Mouse (Mus musculus) neutrophil, adult 65 days (primary cell): Measurements from ENCODE around the gene Bod1l. TPM values are rescaled to one million over a fixed set of nuclear protein-coding genes. Genes with fewer than 3 reads are reported as not detected.

Experiments used
- total RNA-seq: library from RNA; stranded (reverse); gene quantifications from 2 replicates; pipeline ENCODE4 v1.2.4, GENCODE M21; 2023

The Bod1l gene
- 19.5 and 24.5 TPM in 2 replicates for total RNA-seq

DNA sequence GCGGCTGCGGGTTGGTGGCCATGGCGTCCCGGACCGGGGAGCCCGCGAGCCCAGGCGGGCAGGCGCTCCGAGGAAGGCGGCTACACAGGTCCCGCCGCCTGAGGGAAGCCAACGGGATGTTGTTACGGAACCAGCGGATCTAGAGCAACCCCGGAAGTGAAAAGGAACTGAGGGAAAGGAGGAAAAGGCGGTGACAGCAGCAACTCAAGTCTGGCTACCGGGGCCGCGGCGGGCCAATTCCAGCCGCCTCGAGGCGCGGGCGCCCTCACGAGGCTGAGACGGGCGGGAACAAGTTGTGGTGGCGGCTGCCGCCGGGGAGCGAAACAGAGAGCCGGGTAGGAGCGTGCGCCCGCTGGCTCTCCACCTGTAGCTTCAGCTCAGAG, at the start of gene Bod1l:
Gene Bod1l, minus strand, starts transcription at position 169 of the 383 bp plus-strand sequence.

DNA sequence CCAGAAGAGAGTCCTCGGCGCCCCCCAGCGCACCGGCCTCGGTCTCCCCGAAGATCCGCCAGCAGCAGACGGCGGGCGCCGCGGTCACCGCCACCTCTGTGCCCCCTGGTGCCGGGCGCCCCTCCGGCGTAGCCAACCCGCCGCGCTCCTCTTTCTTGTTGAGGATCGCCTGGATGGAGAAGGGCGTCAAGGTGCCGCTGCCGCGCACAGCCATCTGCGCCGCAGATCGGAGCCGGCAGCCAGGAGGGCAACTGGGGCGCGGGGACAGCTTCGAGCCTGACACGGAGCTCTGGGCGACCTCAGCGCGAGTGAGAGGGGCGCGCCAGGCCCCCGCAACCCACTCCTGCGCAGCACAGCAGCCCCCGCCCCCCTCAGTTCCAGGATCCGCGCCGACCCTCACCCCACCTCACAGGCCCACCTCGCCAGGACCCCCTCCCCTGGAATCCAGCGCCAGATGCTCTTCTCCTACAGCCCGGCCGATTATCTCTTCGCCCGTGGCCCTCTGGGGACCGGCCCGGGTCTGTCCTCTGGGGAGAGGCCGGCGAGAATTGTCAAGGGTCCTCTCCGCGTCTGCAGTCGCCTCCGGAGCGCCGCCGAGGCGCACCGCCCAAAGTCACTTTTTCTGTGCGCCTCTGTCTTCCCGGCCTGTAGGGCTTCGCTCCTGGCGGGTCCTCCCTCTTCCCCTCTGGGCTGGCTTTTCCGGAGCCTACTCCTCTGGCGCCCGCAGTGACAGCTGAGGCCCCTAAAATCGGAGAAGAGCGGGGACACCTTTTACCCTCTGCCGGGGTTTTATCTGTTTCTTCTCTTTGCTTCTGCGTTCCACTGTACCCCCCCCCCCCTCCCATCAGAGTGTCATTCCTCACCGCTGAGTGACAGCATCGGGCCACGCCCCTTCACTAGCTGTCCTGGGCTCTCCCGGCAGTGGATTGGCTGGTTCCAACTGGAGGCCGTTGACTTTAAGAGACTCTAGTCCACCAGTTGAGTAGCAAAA, 80.1 kb downstream of the Bod1l start, which contains the start of gene Nkx3-2:
Gene Nkx3-2, minus strand, starts transcription at position 771 of the 991 bp plus-strand sequence.

Other genes with a start within 250 kb of the Bod1l start
- gene Rab28, start 136.2 kb downstream of the Bod1l start, total RNA-seq, result 42.0 and 55.6 TPM in 2 replicates
- not detected in 2 replicates for gene Nkx3-2, start 79.8 kb downstream of the Bod1l start, total RNA-seq
- not detected in 2 replicates for gene Gm16223, start 223.6 kb upstream of the Bod1l start, total RNA-seq